9 mouse cellular contexts compared by ENCODE assay signal in genomic region chr6:4414166-4414565, GRCm38 (mm10).
A peak's percentile ranks its signal among the peaks of the same experiment; 100 is the strongest.
DNase-seq lines count a peak whose midpoint lies in the region; ATAC-seq lines count a peak whose summit lies in the region.
"Had no signal": no experiment of that assay in that cellular context is flagged by ENCODE, and none has a peak within 500 bp of the region (broad histone marks: within the 10 kb centered on the region; RNA-seq: fewer than 3 reads in every experiment).

No protein-coding gene starts in this region.

- WGBS in liver, embryonic 11.5 days: 40% methylated on average over 6 of the region's 6 CpGs

- H3K9ac ChIP-seq in liver, embryonic 11.5 days (ENCODE audit: low read depth, low read length): no peak overlapping the region
- H3K9ac ChIP-seq: neural tube, embryonic 12.5 days had no signal

- no peak overlapping the region for H3K27ac ChIP-seq in liver, embryonic 11.5 days (ENCODE audit: low read depth, low read length)
- H3K27ac ChIP-seq: neural tube, embryonic 12.5 days had no signal

- no peak for ATAC-seq in CD4-positive, CD25-positive, alpha-beta regulatory T cell, adult 4 months
- ATAC-seq in liver, embryonic 11.5 days (replicated peaks; ENCODE audit: low FRiP score): no peak

- H3K4me1 ChIP-seq in liver, embryonic 11.5 days (replicated peaks; ENCODE audit: control insufficient read depth, insufficient read depth, low read length): no peaks in the 10 kb centered on the region

- no peaks in the 10 kb centered on the region for H3K27me3 ChIP-seq in liver, embryonic 11.5 days (replicated peaks; ENCODE audit: control insufficient read depth, insufficient read depth, low read length)
- H3K27me3 ChIP-seq: neural tube, embryonic 12.5 days had no signal

- intact Hi-C loops in heart, postnatal 10 days (cut with DNase I): loop anchor here (5.0 kb wide), 2 partner anchors 698 to 968 kb away; partner anchors contain the start of gene Asb4

- no peak overlapping the region for H3K4me3 ChIP-seq in liver, embryonic 11.5 days (ENCODE audit: low read depth, low read length)
- H3K4me3 ChIP-seq: neural tube, embryonic 12.5 days had no signal

- H3K36me3 ChIP-seq in liver, embryonic 11.5 days (ENCODE audit: control insufficient read depth, insufficient read depth, low read length): no peaks in the 10 kb centered on the region
- H3K36me3 ChIP-seq: neural tube, embryonic 12.5 days had no signal

- no peaks in the 10 kb centered on the region for H3K9me3 ChIP-seq in liver, embryonic 11.5 days (ENCODE audit: control insufficient read depth, low read length)
- H3K9me3 ChIP-seq: neural tube, embryonic 12.5 days had no signal

- H3K4me2 ChIP-seq in liver, embryonic 11.5 days: no peak overlapping the region
- H3K4me2 ChIP-seq: neural tube, embryonic 12.5 days had no signal

- DNase-seq in CD4-positive, CD25-positive, alpha-beta regulatory T cell, adult 2 months (ENCODE audit: low read depth, low spot score): peak; percentile 46
- DNase-seq in liver: peak; percentile 42
- DNase-seq in liver, embryonic 11.5 days (ENCODE audit: low spot score): no peak
- DNase-seq in c-Kit-positive CD71-positive TER-119-positive erythroid progenitor cells, embryonic 14.5 days (ENCODE audit: low spot score): peak; percentile 37
- DNase-seq in heart, postnatal 10 days: peak; percentile 44 to 65
- peak; percentile 63 for DNase-seq in lung, postnatal 14 days
- DNase-seq in thymus, postnatal 25 days: peak; percentile 50
